Comparison of ENCODE assay signal across 27 mouse cellular contexts in genomic region chr13:26503744-26504143, GRCm38 (mm10).
"Had no signal": no experiment of that assay in that cellular context is flagged by ENCODE, and none has a peak within 500 bp of the region (broad histone marks: within the 10 kb centered on the region; RNA-seq: fewer than 3 reads in every experiment).

No protein-coding gene starts in this region.

- ATAC-seq: hindbrain, postnatal 0 days; intestine, embryonic 16.5 days; liver, embryonic 12.5 days had no signal

- H3K4me2 ChIP-seq: heart, embryonic 11.5 days; heart, embryonic 13.5 days; heart, embryonic 15.5 days; hindbrain, embryonic 13.5 days; hindbrain, embryonic 15.5 days; kidney, embryonic 15.5 days; limb, embryonic 13.5 days; limb, embryonic 15.5 days; liver, embryonic 12.5 days had no signal

- DNase-seq: gastrocnemius, postnatal 14 days; gastrocnemius, postnatal 36 days; heart, adult 11 months; heart, adult 2 months; heart, postnatal 14 days; heart, postnatal 36 days; kidney, adult 11 months; kidney, adult 2 months; kidney, adult 9 months; kidney, postnatal 14 days; kidney, postnatal 36 days; layer of hippocampus, adult 9-11 months; layer of hippocampus, postnatal 36 days; left cerebral cortex, postnatal 4 days had no signal

- H3K4me1 ChIP-seq: heart, embryonic 15.5 days; hindbrain, embryonic 13.5 days; hindbrain, embryonic 15.5 days; kidney, embryonic 15.5 days; limb, embryonic 13.5 days; limb, embryonic 15.5 days; liver, embryonic 12.5 days had no signal

- H3K36me3 ChIP-seq: heart, embryonic 13.5 days; heart, embryonic 15.5 days; hindbrain, embryonic 13.5 days; hindbrain, embryonic 15.5 days; kidney, embryonic 15.5 days; limb, embryonic 13.5 days; limb, embryonic 15.5 days; liver, embryonic 12.5 days had no signal

- H3K4me3 ChIP-seq: heart, adult 2 months; heart, embryonic 13.5 days; heart, embryonic 15.5 days; hindbrain, embryonic 13.5 days; hindbrain, embryonic 15.5 days; kidney, embryonic 15.5 days; limb, embryonic 13.5 days; limb, embryonic 15.5 days; liver, embryonic 12.5 days had no signal

- H3K27me3 ChIP-seq: heart, embryonic 13.5 days; heart, embryonic 15.5 days; hindbrain, embryonic 13.5 days; hindbrain, embryonic 15.5 days; kidney, embryonic 15.5 days; limb, embryonic 13.5 days; limb, embryonic 15.5 days; liver, embryonic 12.5 days had no signal

- H3K27ac ChIP-seq: heart, adult 2 months; heart, embryonic 13.5 days; heart, embryonic 15.5 days; hindbrain, embryonic 13.5 days; hindbrain, embryonic 15.5 days; hindbrain, postnatal 0 days; kidney, embryonic 15.5 days; kidney, postnatal 0 days; limb, embryonic 13.5 days; limb, embryonic 15.5 days; liver, embryonic 12.5 days; liver, embryonic 14.5 days had no signal

- H3K9me3 ChIP-seq: heart, embryonic 13.5 days; heart, embryonic 15.5 days; hindbrain, embryonic 13.5 days; hindbrain, embryonic 15.5 days; kidney, embryonic 15.5 days; limb, embryonic 13.5 days; limb, embryonic 15.5 days; liver, embryonic 12.5 days had no signal

- H3K9ac ChIP-seq: heart, embryonic 13.5 days; heart, embryonic 15.5 days; hindbrain, embryonic 13.5 days; hindbrain, embryonic 15.5 days; kidney, embryonic 15.5 days; limb, embryonic 13.5 days; limb, embryonic 15.5 days; liver, embryonic 12.5 days; liver, embryonic 14.5 days had no signal
